Mouse (Mus musculus) lung, embryonic 16.5 days (tissue): ENCODE data around the gene Kcnq5. TPM values are rescaled to one million over a fixed set of nuclear protein-coding genes. Genes with fewer than 3 reads are reported as not detected.
A peak's percentile ranks its signal among the peaks of the same experiment; 100 is the strongest.

Experiments used
- ATAC-seq: fragments of 200-750 bp; cut with Nextera tagmentation; 2 replicates; pipeline ENCODE4 v1.8.0; 2017; ENCODE audit warnings: low read depth, mild to moderate bottlenecking, moderate library complexity
- H3K27ac ChIP-seq: fragments of 300-500 bp; sonication (generic); 2 replicates; pipeline ENCODE4 v1.5.1; 2014; ENCODE audit warnings: mild to moderate bottlenecking, control low read depth, low read length
- H3K27me3 ChIP-seq: fragments of 300-500 bp; sonication (generic); 2 replicates; pipeline ENCODE4 v1.6.1; 2014; ENCODE audit warnings: low read depth, low read length, mixed read lengths; ENCODE audit not compliant: control insufficient read depth, insufficient read depth
- H3K36me3 ChIP-seq: fragments of 300-500 bp; sonication (generic); 2 replicates; pipeline ENCODE4 v1.6.1; 2014; ENCODE audit warnings: low read length; ENCODE audit not compliant: control insufficient read depth, insufficient read depth
- H3K4me1 ChIP-seq: fragments of 300-500 bp; sonication (generic); replicated peaks from 2 replicates; pipeline ENCODE4 v1.6.1; 2014; ENCODE audit warnings: low read length, mixed read lengths; ENCODE audit not compliant: control insufficient read depth, insufficient read depth
- H3K4me2 ChIP-seq: fragments of 300-500 bp; sonication (generic); 2 replicates; pipeline ENCODE4 v1.6.1; 2014; ENCODE audit warnings: low read depth, low read length, control low read depth
- H3K4me3 ChIP-seq: fragments of 300-500 bp; sonication (generic); 2 replicates; pipeline ENCODE4 v1.5.1; 2014; ENCODE audit warnings: mild to moderate bottlenecking, low read length, control low read depth
- H3K9ac ChIP-seq: fragments of 300-500 bp; sonication (generic); 2 replicates; pipeline ENCODE4 v1.6.1; 2014; ENCODE audit warnings: low read length, control low read depth
- H3K9me3 ChIP-seq: fragments of 300-500 bp; sonication (generic); 2 replicates; pipeline ENCODE4 v1.6.1; 2016; ENCODE audit warnings: low read length; ENCODE audit not compliant: control insufficient read depth
- WGBS: fragments of 180-500 bp; shearing (Covaris S2); extraction: QIAGEN DNeasy Blood & Tissue Kit; methylation state at CpG from one replicate; pipeline ENCODE4 v1.1.7; 2014; 5-methylcytosine and 5-hydroxymethylcytosine counted together
- polyA plus RNA-seq: library from polyadenylated mRNA; unstranded; fragments of >200 nt; fragmentation: Nextera tagmentation; extraction: Ambion mirVana; gene quantifications from 2 replicates; pipeline ENCODE4 v1.2.1, GENCODE M21; 2015

Gene Kcnq5
- polyA plus RNA-seq, 1 experiment from 2014 or later: 1.1 TPM

GRCm38 (mm10) chr1:21870889-21871288 is 90.9 kb downstream of the Kcnq5 start:
- WGBS: 62% methylated on average over 4 of the region's 4 CpGs
- Histone ChIP-seq H3K27me3 (no peaks in the 10 kb centered on the region), H3K9ac (no peak overlapping the region), H3K27ac (no peak overlapping the region), H3K4me3 (no peak overlapping the region), H3K4me2 (no peak overlapping the region), H3K4me1 (no peaks in the 10 kb centered on the region), H3K36me3 (no peaks in the 10 kb centered on the region), H3K9me3 (no peaks in the 10 kb centered on the region)
- ATAC-seq: no peak

DNA sequence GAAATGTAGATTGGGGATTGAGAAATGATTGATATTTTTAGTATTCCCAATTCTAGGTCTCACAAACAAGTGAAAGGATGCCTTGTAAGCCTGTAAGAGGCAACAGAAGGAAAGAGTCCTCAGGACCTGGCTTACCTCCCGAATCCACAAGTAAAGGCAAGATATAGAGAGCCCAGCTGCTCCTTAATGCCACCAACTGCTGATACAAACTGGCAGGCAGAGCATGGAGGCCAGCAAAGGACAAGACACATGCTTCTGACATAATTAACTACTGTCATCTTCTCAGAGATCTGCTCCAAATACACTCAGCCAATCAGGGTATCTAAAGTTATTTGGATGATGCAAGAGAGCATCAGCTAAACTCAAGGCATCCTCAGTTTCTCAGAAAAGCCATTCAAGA is 93.3 kb downstream of the Kcnq5 start:
- Histone ChIP-seq H3K27ac (no peak overlapping the region), H3K9ac (no peak overlapping the region), H3K4me1 (no peaks in the 10 kb centered on the region), H3K36me3 (no peaks in the 10 kb centered on the region), H3K9me3 (no peaks in the 10 kb centered on the region), H3K27me3 (no peaks in the 10 kb centered on the region), H3K4me3 (no peak overlapping the region), H3K4me2 (no peak overlapping the region)
- no peak for ATAC-seq
- WGBS: 76% methylated on average over 1 of the region's 1 CpGs

GRCm38 (mm10) chr1:21856399-21856798 is 105.3 kb downstream of the Kcnq5 start:
- Histone ChIP-seq H3K27me3 (no peaks in the 10 kb centered on the region), H3K36me3 (no peaks in the 10 kb centered on the region), H3K4me2 (no peak overlapping the region), H3K27ac (no peak overlapping the region), H3K9me3 (no peaks in the 10 kb centered on the region), H3K4me1 (no peaks in the 10 kb centered on the region), H3K4me3 (no peak overlapping the region), H3K9ac (no peak overlapping the region)
- no peak for ATAC-seq
- 57% methylated on average over 3 of the region's 3 CpGs for WGBS

DNA sequence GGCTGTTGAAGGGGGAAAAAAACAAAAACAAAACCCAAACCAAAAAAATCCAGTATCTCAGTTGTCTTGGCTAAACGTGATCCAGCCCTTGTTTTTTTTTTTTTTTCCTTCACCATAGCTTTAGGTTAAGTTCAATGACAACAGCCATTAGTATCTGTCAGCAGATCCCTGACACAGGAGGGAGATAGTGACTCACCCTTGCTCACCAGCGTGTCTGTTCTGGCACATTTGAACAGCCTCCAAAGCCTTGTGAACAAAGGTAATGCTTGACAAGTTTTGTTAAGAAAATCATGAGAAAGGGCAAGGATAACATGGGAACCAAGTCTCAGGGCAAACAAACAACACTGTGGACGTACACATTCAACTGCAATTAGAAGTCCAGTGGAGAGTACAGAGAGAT is 123.2 kb downstream of the Kcnq5 start:
- no peaks in the 10 kb centered on the region for H3K9me3 ChIP-seq
- H3K27ac ChIP-seq: no peak overlapping the region
- no peak overlapping the region for H3K9ac ChIP-seq
- H3K4me1 ChIP-seq: no peaks in the 10 kb centered on the region
- H3K36me3 ChIP-seq: no peaks in the 10 kb centered on the region
- no peak overlapping the region for H3K4me2 ChIP-seq
- WGBS: 41% methylated on average over 3 of the region's 3 CpGs
- H3K4me3 ChIP-seq: no peak overlapping the region
- ATAC-seq: no peak
- H3K27me3 ChIP-seq: no peaks in the 10 kb centered on the region

DNA sequence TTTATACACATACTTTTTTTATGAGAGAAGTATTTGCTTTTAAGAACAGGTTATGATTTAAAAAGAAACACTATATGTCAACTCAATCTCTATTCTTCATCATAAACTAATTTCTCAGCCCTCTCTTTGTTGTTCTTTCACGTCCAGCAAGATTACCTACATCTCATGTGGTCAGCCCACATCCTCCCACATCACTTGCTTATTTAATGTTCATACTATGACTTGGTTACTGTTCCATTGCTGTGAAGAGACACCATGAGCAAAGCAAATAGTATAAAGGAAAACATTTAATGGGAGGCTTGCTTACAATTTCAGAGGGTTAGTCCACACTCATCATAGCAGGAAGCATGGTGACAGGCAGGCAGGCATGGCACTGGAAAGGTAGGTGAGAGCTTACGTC is 124.4 kb downstream of the Kcnq5 start:
- H3K27ac ChIP-seq: no peak overlapping the region
- H3K27me3 ChIP-seq: no peaks in the 10 kb centered on the region
- no peaks in the 10 kb centered on the region for H3K36me3 ChIP-seq
- no peak for ATAC-seq
- no peaks in the 10 kb centered on the region for H3K4me1 ChIP-seq
- 75% methylated on average over 2 of the region's 2 CpGs for WGBS
- no peaks in the 10 kb centered on the region for H3K9me3 ChIP-seq
- H3K4me2 ChIP-seq: no peak overlapping the region
- no peak overlapping the region for H3K4me3 ChIP-seq
- H3K9ac ChIP-seq: no peak overlapping the region

- Histone ChIP-seq H3K9me3 (no peaks in the 10 kb centered on the region), H3K4me3 (no peak overlapping the region), H3K4me2 (no peak overlapping the region), H3K27me3 (no peaks in the 10 kb centered on the region), H3K4me1 (no peaks in the 10 kb centered on the region), H3K36me3 (no peaks in the 10 kb centered on the region), H3K9ac (no peak overlapping the region), H3K27ac (no peak overlapping the region)
- ATAC-seq: no peak
- WGBS: 61% methylated on average over 3 of the region's 3 CpGs
These were observed 125.4 kb downstream of the Kcnq5 start for GRCm38 (mm10) chr1:21836337-21836736.

DNA sequence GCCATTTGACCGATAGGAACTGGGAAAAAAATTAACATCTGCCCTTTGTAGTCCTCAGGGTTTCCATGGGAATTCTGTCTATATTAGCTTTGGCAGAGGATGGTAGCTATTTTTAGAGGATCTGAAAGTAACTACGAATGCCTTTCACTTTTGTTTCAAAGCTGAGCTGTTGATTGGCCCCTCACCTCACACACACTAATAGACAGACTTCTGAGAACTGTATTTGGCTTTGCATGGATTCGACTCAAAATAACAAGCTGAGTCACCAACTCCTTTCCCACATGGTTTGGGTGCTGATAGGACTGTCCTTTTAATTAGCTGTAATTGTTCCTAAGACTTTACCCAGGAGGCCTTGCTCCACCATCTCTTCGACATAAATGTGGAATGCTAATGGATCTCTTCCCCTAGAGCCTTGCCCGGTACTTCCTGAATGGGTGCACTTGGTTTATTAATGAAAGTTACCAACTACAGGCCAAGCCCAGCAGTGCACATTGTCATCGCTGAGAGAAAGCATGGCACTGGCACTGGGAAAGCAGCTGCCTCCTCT is 131.8 kb downstream of the Kcnq5 start:
- Histone ChIP-seq H3K4me1 (no peaks in the 10 kb centered on the region; the same call in 1 of the 2 replicates), H3K4me3 (no peak overlapping the region), H3K9ac (no peak overlapping the region), H3K27ac (no peak overlapping the region), H3K27me3 (no peaks in the 10 kb centered on the region), H3K4me2 (peak overlapping the region; percentile 29; the same call in 1 of the 2 replicates), H3K9me3 (no peaks in the 10 kb centered on the region), H3K36me3 (no peaks in the 10 kb centered on the region)
- ATAC-seq: peak; percentile 23; the same call in 1 of the 2 replicates
- WGBS: 54% methylated on average over 6 of the region's 6 CpGs

DNA sequence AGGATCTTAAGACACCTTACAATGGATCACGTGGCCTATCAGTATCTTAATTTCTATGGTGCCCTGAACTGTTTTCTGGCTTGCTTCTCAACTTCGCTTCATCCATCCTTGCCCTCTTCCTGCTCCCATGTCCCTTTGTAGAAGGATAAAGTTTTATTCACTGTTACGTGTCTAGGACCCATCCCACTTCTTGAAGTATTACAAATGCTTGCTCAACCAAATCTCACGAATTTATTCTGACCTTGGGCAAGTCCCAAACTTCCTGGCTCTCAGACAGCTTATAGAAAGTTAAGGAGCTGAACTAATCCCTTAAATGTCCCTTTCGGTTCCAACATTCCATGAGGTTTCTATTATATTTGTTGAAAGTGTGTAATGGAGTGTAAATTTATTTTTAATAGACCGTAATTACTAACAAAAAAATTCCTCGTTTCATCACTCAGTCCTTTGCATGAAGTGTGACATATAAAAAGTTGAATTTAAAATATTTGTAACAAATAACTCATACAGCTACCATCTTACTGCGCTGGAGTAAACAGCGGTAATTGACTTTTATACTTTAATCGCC is 141.6 kb downstream of the Kcnq5 start:
- Histone ChIP-seq H3K4me2 (no peak overlapping the region), H3K4me1 (no peaks in the 10 kb centered on the region), H3K36me3 (no peaks in the 10 kb centered on the region), H3K9ac (no peak overlapping the region), H3K4me3 (no peak overlapping the region), H3K27ac (no peak overlapping the region), H3K9me3 (no peaks in the 10 kb centered on the region), H3K27me3 (no peaks in the 10 kb centered on the region)
- 70% methylated on average over 10 of the region's 10 CpGs for WGBS
- ATAC-seq: no peak

DNA sequence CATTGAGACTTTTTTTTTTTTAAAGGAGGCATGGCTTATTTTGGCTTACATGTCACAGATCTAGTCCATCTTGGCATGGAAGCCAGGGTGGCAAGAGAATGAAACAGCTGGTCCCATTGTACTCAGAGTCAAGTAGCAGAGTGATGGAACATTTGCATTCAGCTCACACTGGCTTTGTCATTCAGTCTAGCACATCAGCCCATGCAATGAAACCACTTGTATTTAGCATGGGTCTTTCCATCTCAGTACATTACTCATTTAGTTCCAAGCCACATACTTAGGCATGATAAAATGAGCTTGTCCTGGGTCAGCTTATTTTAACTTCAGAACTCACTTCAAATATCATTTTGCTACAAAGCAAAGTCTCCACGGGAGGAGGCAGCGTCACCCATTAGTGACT is 156.7 kb downstream of the Kcnq5 start:
- no peaks in the 10 kb centered on the region for H3K4me1 ChIP-seq
- H3K9ac ChIP-seq: no peak overlapping the region
- no peaks in the 10 kb centered on the region for H3K36me3 ChIP-seq
- no peak overlapping the region for H3K27ac ChIP-seq
- WGBS: 64% methylated on average over 2 of the region's 2 CpGs
- peak; percentile 67; the same call in 1 of the 2 replicates for ATAC-seq
- no peak overlapping the region for H3K4me2 ChIP-seq
- no peak overlapping the region for H3K4me3 ChIP-seq
- H3K9me3 ChIP-seq: no peaks in the 10 kb centered on the region
- no peaks in the 10 kb centered on the region for H3K27me3 ChIP-seq

DNA sequence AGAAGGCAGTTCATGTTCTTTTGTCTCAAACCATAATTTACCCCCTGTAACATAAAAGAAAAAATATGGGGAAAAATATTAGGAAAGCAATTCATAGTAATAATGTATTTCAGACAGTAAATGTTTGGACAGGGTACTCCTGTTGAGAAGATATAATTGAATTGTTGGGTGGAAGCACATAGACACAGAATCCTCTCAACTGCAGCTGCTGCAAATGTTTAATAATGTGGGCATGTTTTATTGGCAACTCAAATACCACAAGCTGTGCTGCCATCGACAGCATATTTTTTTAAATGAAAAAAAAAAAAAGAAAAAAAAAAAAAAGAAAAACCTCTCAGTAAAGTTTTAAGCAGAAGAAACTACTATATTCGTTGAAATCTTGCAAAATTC is 157.3 kb downstream of the Kcnq5 start:
- WGBS: 40% methylated on average over 2 of the region's 2 CpGs

More for the DNA sequence above, 157.3 kb downstream of the Kcnq5 start:
- Histone ChIP-seq H3K4me3 (no peak overlapping the region), H3K36me3 (no peaks in the 10 kb centered on the region), H3K27me3 (no peaks in the 10 kb centered on the region), H3K9me3 (no peaks in the 10 kb centered on the region), H3K9ac (no peak overlapping the region), H3K4me2 (no peak overlapping the region), H3K27ac (no peak overlapping the region), H3K4me1 (no peaks in the 10 kb centered on the region)
- ATAC-seq: no peak
